Mouse (Mus musculus) brown adipose tissue, adult 24 weeks (tissue): ENCODE data around the gene Hsd17b13. TPM values are rescaled to one million over a fixed set of nuclear protein-coding genes. Genes with fewer than 3 reads are reported as not detected.
"Not testable (repeated sequence)": the region's sequence is repeated elsewhere in the genome, so short reads cannot be mapped to it uniquely, and the experiment has no call there.

Experiments used
- H3K27ac ChIP-seq: fragments of 200-500 bp; replicated peaks from 2 replicates; pipeline ENCODE4 v1.5.1; 2012; ENCODE audit warnings: low read depth, mild to moderate bottlenecking, low read length
- H3K4me1 ChIP-seq: fragments of 200-500 bp; 2 replicates; pipeline ENCODE4 v1.6.1; 2012; ENCODE audit warnings: low read length, mixed read lengths; ENCODE audit not compliant: control insufficient read depth, insufficient read depth, insufficient read length
- H3K4me3 ChIP-seq: fragments of 200-500 bp; 2 replicates; pipeline ENCODE4 v1.5.1; 2012; ENCODE audit warnings: low read depth, mild to moderate bottlenecking, low read length, moderate library complexity; ENCODE audit not compliant: insufficient read depth
- polyA plus RNA-seq: library from polyadenylated mRNA; stranded (reverse); fragments of >200 nt; gene quantifications from 2 replicates; pipeline ENCODE4 v1.2.4, GENCODE M21; 2012; ENCODE audit not compliant: missing spikeins, insufficient read depth, insufficient read length

Gene Hsd17b13
- polyA plus RNA-seq, 1 experiment = 0.91 TPM

DNA sequence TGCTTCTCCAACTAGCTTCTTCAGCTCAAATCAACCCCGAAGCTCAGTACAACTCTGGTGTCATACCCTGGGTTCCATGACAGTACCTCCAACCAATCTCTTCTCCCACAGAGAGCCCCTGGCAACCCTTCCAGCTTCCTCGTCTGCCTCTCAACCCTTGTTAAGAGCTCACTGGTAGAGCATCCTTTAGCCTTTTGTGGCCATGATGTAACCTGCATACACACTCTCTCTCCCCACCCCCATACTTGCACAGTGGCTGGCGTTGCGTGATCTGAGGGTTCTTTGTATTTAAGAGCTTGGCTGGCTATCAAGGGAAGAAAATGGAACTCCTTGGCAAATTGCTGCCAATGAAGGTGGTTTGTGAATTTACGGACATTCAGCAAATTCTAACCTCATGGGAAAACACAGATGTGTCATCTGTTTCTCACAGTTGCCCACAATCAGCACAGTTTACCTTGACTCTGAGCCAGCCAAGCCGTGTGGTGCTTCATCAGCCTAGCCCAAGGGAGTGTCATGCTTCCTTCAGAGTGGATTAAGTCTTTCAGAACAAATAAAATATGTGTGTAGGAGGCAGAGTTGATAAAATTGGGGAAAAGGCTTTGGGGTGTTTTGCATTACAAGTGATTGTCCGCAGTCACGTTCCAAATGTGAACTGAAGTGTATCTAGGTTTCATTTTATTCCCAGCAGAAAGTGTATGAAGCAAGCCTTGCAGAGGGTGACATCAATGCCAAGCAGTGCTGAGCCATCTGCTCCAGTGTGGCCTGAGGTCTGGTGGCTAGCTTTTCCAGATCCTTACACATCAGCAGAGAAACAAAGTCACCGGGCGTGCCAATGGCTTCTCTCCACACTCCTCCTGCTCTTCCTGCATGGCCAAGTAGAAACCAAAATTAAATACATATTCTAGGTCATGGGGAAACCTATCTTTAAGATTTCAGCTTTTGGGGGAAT is 23.8 kb downstream of the Hsd17b13 start:
- no peak overlapping the region for H3K4me3 ChIP-seq
- no peaks in the 10 kb centered on the region for H3K4me1 ChIP-seq

GRCm38 (mm10) chr5:103950138-103950537 is 27.1 kb downstream of the Hsd17b13 start:
- H3K4me1 ChIP-seq, H3K27ac ChIP-seq, H3K4me3 ChIP-seq: not testable (repeated sequence)

More for the DNA sequence above, 23.8 kb downstream of the Hsd17b13 start:
- H3K27ac ChIP-seq = no peak overlapping the region

- H3K4me1 ChIP-seq = no peaks in the 10 kb centered on the region
Observed at GRCm38 (mm10) chr5:103943183-103943582, 34.0 kb downstream of the Hsd17b13 start.

DNA sequence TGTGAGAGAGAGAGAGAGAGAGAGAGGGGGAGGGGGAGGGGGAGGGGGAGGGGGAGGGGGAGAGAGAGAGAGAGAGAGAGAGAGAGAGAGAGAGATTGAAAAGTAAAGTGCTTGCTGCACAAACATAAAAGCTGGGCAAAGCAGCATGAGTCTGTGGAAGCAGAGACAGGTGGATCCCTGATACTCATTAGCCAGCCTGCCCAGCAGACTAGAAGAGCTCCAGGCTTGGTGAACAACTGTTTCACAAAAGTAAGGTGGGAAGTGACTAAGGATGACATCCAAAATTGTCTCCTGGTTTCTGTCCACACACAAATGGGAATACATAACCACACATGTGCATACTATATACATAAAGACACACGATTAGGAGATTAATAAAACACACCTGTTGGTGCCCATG is 37.4 kb downstream of the Hsd17b13 start:
- H3K4me3 ChIP-seq = no peak overlapping the region
- H3K4me1 ChIP-seq = no peaks in the 10 kb centered on the region
- H3K27ac ChIP-seq = no peak overlapping the region

More at GRCm38 (mm10) chr5:103943183-103943582, 34.0 kb downstream of the Hsd17b13 start:
- H3K27ac ChIP-seq = no peak overlapping the region
- no peak overlapping the region for H3K4me3 ChIP-seq

GRCm38 (mm10) chr5:103939350-103939652 is 37.9 kb downstream of the Hsd17b13 start:
- H3K4me1 ChIP-seq = no peaks in the 10 kb centered on the region
- no peak overlapping the region for H3K4me3 ChIP-seq
- H3K27ac ChIP-seq = no peak overlapping the region

DNA sequence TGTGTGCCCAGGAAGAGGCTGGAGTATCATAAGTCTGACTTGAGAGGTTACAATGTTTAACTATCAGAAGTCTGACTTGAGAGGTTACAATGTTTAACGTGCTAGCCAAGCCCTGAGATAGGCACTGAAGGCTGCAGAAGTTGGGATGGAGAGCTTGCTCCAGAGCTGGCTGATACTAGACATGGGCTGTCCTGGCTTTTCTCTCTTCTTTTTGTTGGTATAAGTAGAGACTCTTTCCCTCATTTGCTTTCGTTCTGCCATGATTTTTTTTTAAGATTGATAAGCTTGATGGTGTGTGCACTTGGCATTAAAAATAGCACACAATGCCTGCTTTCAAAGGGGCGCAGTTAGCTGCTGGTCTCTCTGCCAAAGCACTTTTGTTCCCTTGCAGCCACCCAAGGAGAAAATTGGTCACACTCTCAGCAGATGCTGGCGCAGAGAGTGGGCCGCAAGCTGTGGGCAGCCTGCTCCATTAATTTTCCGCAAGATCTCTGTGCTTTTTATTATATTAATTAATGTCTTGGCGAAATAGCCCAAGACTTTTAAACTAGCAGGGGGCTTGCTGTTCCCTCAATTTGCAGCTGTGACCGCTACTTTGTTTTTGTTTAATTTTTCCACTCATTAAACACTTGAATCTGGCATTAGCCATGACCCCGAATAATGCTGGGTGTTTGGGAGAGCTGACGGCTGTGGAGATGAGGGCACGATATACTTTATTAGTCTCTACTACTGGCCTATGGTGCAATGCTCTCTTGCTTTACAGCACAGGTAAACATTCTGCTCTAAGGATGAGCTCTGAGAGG is 38.5 kb downstream of the Hsd17b13 start:
- Histone ChIP-seq H3K4me3 (no peak overlapping the region), H3K4me1 (no peaks in the 10 kb centered on the region), H3K27ac (no peak overlapping the region)

- Histone ChIP-seq H3K27ac (no peak overlapping the region), H3K4me1 (no peaks in the 10 kb centered on the region), H3K4me3 (no peak overlapping the region)
Observed at GRCm38 (mm10) chr5:103936906-103937589, 40.2 kb downstream of the Hsd17b13 start.

DNA sequence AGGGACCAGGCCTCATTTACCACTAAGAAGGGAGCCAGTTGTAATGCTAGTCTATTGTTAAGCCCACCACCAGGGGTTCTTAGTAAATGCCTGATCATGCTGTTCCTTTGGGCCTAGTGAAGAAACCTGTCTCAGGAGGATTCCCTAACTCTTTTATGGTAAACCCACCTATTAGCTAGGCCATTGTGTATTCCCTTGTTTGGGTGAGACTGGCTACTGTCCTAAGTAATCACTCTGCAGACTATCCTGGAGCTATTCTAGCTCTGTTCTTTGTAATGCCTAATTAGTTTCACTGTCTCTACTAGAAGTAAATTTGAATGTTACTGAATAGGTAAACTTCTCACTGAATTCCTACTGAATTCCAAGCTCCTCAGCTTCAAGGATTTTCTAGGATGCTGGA is 45.3 kb downstream of the Hsd17b13 start:
- not testable (repeated sequence) for H3K4me1 ChIP-seq, H3K27ac ChIP-seq, H3K4me3 ChIP-seq

DNA sequence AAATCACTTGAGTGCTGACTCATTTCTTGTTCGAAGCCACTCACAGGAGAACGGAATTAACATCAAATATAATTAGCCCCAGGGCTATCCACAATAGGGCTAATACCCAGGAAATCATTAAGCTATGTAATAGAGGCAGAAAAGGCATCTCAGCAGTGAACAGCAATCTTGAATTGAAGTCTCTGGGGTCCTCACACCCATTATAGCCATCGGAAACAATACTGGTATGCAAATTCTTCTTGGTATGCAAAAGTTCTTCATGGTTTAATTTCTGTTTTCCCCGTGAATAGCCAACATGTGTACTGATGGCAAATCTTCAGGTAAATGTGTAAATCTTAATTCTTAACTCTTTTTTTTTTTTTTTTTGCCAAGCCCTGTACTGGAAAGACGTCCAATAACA is 46.7 kb downstream of the Hsd17b13 start:
- Histone ChIP-seq H3K27ac (no peak overlapping the region), H3K4me1 (no peaks in the 10 kb centered on the region), H3K4me3 (no peak overlapping the region)

DNA sequence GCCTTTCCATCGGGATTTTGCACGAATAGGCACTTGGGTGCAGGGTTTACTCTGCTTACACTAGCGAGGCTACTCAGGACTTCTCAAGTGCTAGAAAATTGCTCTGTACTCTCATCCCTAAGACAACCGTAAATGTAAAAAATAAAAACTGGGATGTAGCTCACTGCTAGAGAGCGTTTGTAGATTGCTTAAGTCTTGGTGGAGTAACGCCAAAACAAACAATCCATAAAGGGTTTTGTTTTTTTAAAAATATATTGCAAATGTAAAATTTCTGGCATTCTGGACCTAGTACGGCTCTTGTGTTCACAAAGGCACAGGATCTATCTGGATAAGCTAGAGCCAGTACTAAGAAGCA is 49.0 kb downstream of the Hsd17b13 start:
- Histone ChIP-seq H3K27ac (no peak overlapping the region), H3K4me3 (no peak overlapping the region), H3K4me1 (no peaks in the 10 kb centered on the region)

DNA sequence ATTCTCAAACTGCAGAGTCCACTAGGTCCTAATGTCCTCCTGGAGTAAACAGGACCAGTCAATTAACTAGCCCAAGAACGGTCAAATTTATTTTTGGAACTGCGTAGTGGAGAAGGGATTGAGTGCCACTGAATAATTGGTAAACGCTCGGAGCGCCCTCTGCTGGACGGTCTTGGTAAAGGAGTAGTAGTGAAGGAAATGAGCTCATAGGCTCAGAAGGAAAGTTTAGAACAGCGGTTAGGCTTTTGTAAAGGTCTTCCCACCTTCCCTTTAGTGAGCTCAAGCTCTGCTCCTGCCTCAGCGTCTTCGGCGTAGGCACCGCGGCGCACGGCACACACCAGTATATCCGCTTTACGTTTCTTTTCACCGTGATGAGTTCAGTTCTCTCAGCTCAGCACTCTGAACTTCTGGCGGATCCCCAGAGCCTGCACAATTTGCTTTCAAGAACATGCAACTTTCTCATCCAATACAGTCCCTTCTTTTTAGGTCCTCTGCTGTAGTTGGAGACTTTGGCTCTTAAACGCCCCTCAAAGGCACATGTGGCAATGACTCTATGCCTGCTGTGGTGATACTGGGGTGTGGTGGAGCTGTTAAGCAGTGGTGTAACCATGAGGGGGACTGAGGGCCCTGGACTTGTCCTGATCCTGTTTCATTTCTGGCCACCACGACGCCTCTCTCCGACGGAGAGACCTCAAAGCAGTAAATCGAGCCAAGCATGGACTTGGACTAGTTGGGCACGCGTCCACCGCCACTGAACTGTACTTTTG is 49.6 kb downstream of the Hsd17b13 start:
- H3K27ac ChIP-seq = peak overlapping the region; percentile 65
- H3K4me3 ChIP-seq = peak overlapping the region; percentile 62
- no peaks in the 10 kb centered on the region for H3K4me1 ChIP-seq

DNA sequence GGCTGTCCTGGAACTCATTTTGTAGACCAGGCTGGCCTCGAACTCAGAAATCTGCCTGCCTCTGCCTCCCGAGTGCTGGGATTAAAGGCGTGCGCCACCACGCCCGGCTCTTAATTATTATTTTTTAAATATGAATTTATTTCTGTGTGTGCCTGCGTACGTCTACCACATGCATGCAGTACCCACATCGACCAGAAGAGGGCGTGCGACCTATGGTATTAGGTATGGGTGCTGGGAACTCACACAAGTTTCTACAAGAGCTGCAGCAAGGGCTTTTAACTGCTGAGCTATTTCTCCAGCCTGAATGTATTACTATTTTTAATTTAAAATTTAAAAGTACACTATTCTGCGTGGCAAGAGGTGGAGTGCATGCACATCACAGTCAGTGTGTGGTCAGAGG is 50.8 kb downstream of the Hsd17b13 start:
- no peaks in the 10 kb centered on the region; the same call in 1 of the 2 replicates for H3K4me1 ChIP-seq
- no peak overlapping the region for H3K4me3 ChIP-seq
- no peak overlapping the region for H3K27ac ChIP-seq

- Histone ChIP-seq H3K27ac (no peak overlapping the region), H3K4me3 (no peak overlapping the region), H3K4me1 (no peaks in the 10 kb centered on the region; the same call in 1 of the 2 replicates)
Observed at GRCm38 (mm10) chr5:103923755-103924154, 53.5 kb downstream of the Hsd17b13 start.

GRCm38 (mm10) chr5:103923101-103923500 is 54.1 kb downstream of the Hsd17b13 start:
- Histone ChIP-seq H3K4me1 (no peaks in the 10 kb centered on the region; the same call in 1 of the 2 replicates), H3K27ac (no peak overlapping the region), H3K4me3 (no peak overlapping the region)
